In genomic region chr11:70653345-70654197, GRCm38 (mm10) we compare ENCODE assay signal across 8 mouse cellular contexts. TPM values are rescaled to one million over a fixed set of nuclear protein-coding genes. Genes with fewer than 3 reads are reported as not detected.
DNase-seq lines count a peak whose midpoint lies in the region; ATAC-seq and TF ChIP-seq lines count a peak whose summit lies in the region.

No protein-coding gene starts in this region.

- DNase-seq in A20 (ENCODE audit: low read depth, low spot score) (peak; percentile 89), WW6 (ENCODE audit: low read depth, low spot score) (peak; percentile 42)
- peak; percentile 98 for DNase-seq in heart, adult 11 months
- peak; percentile 59 for DNase-seq in kidney, adult 11 months
- peak; percentile 69 to 71 for DNase-seq in lung, adult 18-20 months
- peak; percentile 81 for DNase-seq in thymus, adult 2 months

- H3K4me3 ChIP-seq in cortical plate, adult 2 months (ENCODE audit: insufficient read depth, low read length), result peak overlapping the region; percentile 100
- H3K4me3 ChIP-seq in neural tube, embryonic 13.5 days, result peak overlapping the region; percentile 100
- H3K4me3 ChIP-seq in thymus, adult 2 months (ENCODE audit: control insufficient read depth, insufficient read depth, low read length), result peak overlapping the region; percentile 100

- peaks cover 42% of the 10 kb centered on the region for H3K36me3 ChIP-seq in neural tube, embryonic 13.5 days
- H3K36me3 ChIP-seq in thymus, adult 2 months (ENCODE audit: control insufficient read depth, insufficient read depth, low read length), result peaks cover 44% of the 10 kb centered on the region

- WGBS in neural tube, embryonic 13.5 days, result under 1% methylated on average over 44 of the region's 63 CpGs
- WGBS in thymus, adult 2 months, result under 1% methylated on average over 63 of the region's 63 CpGs

- no peak for TF ChIP-seq POLR2A in cortical plate, adult 2 months (IDR thresholded peaks at IDR 0.05; ENCODE audit: extremely low read depth, insufficient read depth, low read length)
- TF ChIP-seq POLR2A in thymus, adult 2 months (IDR thresholded peaks at IDR 0.05; ENCODE audit: control insufficient read depth, extremely low read depth, insufficient read depth, low read length, poor library complexity), result no peak

- peak overlapping the region; percentile 98 for H3K9ac ChIP-seq in neural tube, embryonic 13.5 days

- peak; percentile 54 for ATAC-seq in neural tube, embryonic 13.5 days (ENCODE audit: low read depth)

- H3K27ac ChIP-seq in cortical plate, adult 2 months (ENCODE audit: insufficient read depth, low read length), result peak overlapping the region; percentile 100
- peak overlapping the region; percentile 98 for H3K27ac ChIP-seq in neural tube, embryonic 13.5 days (replicated peaks)
- peak overlapping the region; percentile 99 for H3K27ac ChIP-seq in thymus, adult 2 months (ENCODE audit: control insufficient read depth, insufficient read depth, low read length)

- no peaks in the 10 kb centered on the region for H3K9me3 ChIP-seq in neural tube, embryonic 13.5 days

- no peaks in the 10 kb centered on the region for H3K27me3 ChIP-seq in neural tube, embryonic 13.5 days
- H3K27me3 ChIP-seq in thymus, adult 2 months (ENCODE audit: control insufficient read depth, insufficient read depth, low read length), result no peaks in the 10 kb centered on the region

- H3K4me2 ChIP-seq in neural tube, embryonic 13.5 days, result peak overlapping the region; percentile 92

- H3K4me1 ChIP-seq in cortical plate, adult 2 months (ENCODE audit: control insufficient read depth, insufficient read depth, low read length), result peaks cover 3% of the 10 kb centered on the region; the same call in 1 of the 2 replicates
- H3K4me1 ChIP-seq in neural tube, embryonic 13.5 days (replicated peaks), result peaks cover 62% of the 10 kb centered on the region
- peaks cover 53% of the 10 kb centered on the region for H3K4me1 ChIP-seq in thymus, adult 2 months (replicated peaks; ENCODE audit: control insufficient read depth, insufficient read depth, low read length)

- no peak for TF ChIP-seq CTCF in cortical plate, adult 2 months (IDR thresholded peaks at IDR 0.05; ENCODE audit: extremely low read depth, insufficient read depth, low read length)
- peak; percentile 29; the same call in 1 of the 2 replicates for TF ChIP-seq CTCF in thymus, adult 2 months (IDR thresholded peaks at IDR 0.05; ENCODE audit: borderline replicate concordance, control insufficient read depth, extremely low read depth, insufficient read depth, low read length, poor library complexity)

RNA-seq across cellular contexts. Expression of gene Pfn1, which starts 0.9 kb away (rescaled TPM):
- 270 and 277 TPM in 2 replicates for polyA plus RNA-seq in cortical plate, adult 2 months (2012; rRNA removed)
- 970 and 979 TPM in 2 replicates for polyA plus RNA-seq in neural tube, embryonic 13.5 days (2015; fragmentation: Nextera tagmentation; extraction: Ambion mirVana)
- polyA plus RNA-seq in thymus, adult 2 months (2012; rRNA removed), result 3,213 and 4,498 TPM in 2 replicates

RNA-seq across cellular contexts. Expression of gene Eno3, which starts 3.4 kb away (rescaled TPM):
- polyA plus RNA-seq in cortical plate, adult 2 months (2012; rRNA removed), result 26.4 and 26.6 TPM in 2 replicates
- polyA plus RNA-seq in neural tube, embryonic 13.5 days (2015; fragmentation: Nextera tagmentation; extraction: Ambion mirVana), result 9.4 and 14.9 TPM in 2 replicates
- polyA plus RNA-seq in thymus, adult 2 months (2012; rRNA removed), result 25.3 and 75.8 TPM in 2 replicates

RNA-seq across cellular contexts. Expression of gene Slc25a11, which starts 6.3 kb away (rescaled TPM):
- 139 and 143 TPM in 2 replicates for polyA plus RNA-seq in cortical plate, adult 2 months (2012; rRNA removed)
- 150 and 153 TPM in 2 replicates for polyA plus RNA-seq in neural tube, embryonic 13.5 days (2015; fragmentation: Nextera tagmentation; extraction: Ambion mirVana)
- 132 and 162 TPM in 2 replicates for polyA plus RNA-seq in thymus, adult 2 months (2012; rRNA removed)

RNA-seq across cellular contexts. Expression of gene Rnf167, which starts 6.5 kb away (rescaled TPM):
- 124 and 128 TPM in 2 replicates for polyA plus RNA-seq in cortical plate, adult 2 months (2012; rRNA removed)
- 101 and 106 TPM in 2 replicates for polyA plus RNA-seq in neural tube, embryonic 13.5 days (2015; fragmentation: Nextera tagmentation; extraction: Ambion mirVana)
- polyA plus RNA-seq in thymus, adult 2 months (2012; rRNA removed), result 285 and 346 TPM in 2 replicates

RNA-seq across cellular contexts. Expression of gene Gp1ba, which starts 14.6 kb away (rescaled TPM):
- polyA plus RNA-seq in cortical plate, adult 2 months (2012; rRNA removed), result not detected in 2 replicates
- polyA plus RNA-seq in neural tube, embryonic 13.5 days (2015; fragmentation: Nextera tagmentation; extraction: Ambion mirVana), result 0.14 and 0.45 TPM in 2 replicates
- 0.04 TPM in 2 replicates for polyA plus RNA-seq in thymus, adult 2 months (2012; rRNA removed)

Comparison
In these comparisons a context has a peak if more than half of its experiments do, and no peak if none do; other contexts are left out.
1. Peak in every context shown above with its lines: DNase-seq, ATAC-seq, H3K4me3 ChIP-seq and H3K27ac ChIP-seq.
2. DNase-seq: peak in every context shown above with its lines; median percentile 98 in heart, adult 11 months; 89 in A20; 81 in thymus, adult 2 months; 70 in lung, adult 18-20 months; 59 in kidney, adult 11 months; 42 in WW6.